Mouse (Mus musculus) thymus, adult 18-20 months (tissue): ENCODE data around the gene Dph3.
"Not testable (repeated sequence)": the region's sequence is repeated elsewhere in the genome, so short reads cannot be mapped to it uniquely, and the experiment has no call there.

Experiments
- DNase-seq, 2 experiments: peaks; one replicate each; pipeline ENCODE4 v3.0.0; 2022; ENCODE audit warnings: mixed read lengths in 2 of 2

Gene Dph3

DNA sequence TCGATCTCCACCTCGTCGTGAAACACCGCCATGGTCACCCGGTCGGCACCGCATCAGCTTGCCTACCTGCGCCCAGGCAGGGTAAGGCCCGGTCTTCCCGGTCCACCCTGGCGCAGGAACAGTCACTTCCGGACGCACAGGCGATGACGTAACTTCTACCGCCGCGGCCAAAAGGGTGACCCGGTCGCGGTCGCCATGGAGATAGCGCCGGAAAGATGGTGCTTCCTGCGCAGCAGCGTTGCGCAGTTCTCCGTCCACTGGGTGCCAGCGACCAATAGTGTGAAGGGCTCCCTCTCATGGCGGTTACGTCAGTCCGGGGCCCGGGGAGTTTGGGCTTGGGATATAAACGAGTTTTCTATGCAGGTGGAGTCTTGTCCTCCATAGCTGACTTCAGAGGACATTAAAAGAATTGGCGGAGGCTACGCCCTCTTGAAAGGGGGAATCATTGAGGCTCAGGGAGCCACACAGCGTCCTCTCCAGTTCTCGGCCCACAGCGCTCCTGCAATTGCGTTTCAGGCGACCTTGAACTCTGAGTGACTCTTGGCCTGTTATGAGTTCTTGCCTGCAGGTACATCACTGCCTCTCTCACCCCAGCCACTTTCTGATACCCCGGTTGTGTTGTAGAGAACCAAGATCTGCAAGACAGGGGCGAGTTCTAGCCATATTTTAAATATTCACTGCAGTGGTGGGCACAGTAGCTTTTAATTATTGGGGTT lies at the start of gene Dph3:
TSS of gene Dph3 (minus strand) at position 244 of the 716 bp plus-strand sequence.
- peak; percentile 94 to 97 for DNase-seq

DNA sequence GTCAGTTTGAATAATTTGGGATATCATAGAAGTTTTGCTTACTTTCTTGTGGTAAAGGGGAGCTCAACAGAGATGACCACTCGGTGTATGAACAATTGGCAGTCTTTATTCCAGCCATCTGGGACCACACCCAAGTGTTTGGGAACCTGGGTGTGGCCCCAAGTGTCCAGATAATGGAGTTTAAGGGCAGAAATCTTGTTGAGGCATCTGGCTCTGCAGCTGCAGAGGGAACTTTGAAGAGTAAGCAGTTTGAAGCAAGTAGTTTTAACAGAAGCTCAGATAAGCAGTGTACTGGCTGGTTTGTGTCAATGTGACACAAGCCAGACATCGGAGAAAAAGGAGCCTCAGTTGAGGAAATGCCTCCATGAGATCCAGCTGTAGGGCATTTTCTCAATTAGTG lies 48.8 kb upstream of the Dph3 start:
- DNase-seq = no peak

DNA sequence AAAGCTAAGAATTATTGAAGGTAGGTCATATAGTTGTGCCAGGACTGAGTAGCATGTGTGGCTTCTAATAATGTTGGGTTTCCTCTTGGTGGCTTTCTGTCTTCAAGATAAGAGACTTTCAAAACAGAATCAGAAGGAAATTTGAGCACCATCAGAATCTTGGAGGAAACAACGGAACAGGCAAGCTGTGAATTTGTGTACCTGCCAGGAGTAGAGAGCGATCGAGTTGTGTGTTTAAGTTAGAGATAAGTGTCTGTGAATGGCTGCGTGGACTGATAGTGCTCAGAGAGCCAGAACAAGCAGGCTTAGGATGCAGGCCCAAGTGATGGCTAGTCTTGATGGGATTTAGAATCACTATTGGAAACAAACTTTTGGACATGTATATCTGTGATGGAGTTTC lies 46.3 kb upstream of the Dph3 start:
- no peak for DNase-seq

- no peak for DNase-seq
These were observed 42.9 kb upstream of the Dph3 start for GRCm38 (mm10) chr14:32128409-32128808.

DNA sequence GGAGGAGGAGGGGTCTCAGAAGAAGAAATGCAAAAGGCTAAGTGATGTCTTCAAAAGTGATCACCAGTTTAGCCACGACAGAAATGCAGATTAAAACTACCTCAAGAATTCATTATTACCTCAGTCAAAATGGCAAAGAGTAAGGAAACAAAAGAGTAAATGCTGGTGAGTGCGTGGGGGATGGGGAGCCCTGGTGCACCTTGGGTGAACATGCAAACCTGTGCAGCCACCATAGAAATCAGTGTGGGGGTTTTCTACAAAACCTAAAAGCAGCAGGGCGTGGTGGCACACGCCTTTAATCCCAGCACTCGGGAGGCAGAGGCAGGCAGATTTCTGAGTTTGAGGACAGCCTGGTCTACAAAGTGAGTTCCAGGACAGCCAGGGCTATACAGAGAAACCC lies 39.7 kb upstream of the Dph3 start:
- DNase-seq = not testable (repeated sequence)

- no peak for DNase-seq
These were observed 38.7 kb upstream of the Dph3 start for GRCm38 (mm10) chr14:32124261-32124660.

DNA sequence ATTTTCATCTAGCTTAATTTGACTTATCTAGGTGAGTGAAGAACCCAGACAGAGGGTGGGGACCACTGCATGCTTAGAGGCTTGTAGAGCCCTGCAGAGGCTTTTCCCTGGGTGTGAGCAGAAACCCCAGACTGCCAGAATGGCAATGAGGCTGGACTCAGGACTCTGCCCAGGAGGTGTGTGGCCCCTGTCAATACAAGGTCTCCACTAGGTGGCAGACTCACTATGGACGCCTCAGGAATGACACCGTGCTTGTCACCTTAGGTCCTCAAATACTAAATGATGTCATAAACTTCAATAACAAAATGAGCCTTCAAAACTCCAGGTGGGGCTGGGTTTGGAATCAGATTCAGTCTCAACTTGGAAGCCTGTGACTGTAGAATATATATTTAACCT lies 36.4 kb upstream of the Dph3 start:
- no peak for DNase-seq

- no peak for DNase-seq
These were observed 35.7 kb upstream of the Dph3 start for GRCm38 (mm10) chr14:32120940-32121919.

DNA sequence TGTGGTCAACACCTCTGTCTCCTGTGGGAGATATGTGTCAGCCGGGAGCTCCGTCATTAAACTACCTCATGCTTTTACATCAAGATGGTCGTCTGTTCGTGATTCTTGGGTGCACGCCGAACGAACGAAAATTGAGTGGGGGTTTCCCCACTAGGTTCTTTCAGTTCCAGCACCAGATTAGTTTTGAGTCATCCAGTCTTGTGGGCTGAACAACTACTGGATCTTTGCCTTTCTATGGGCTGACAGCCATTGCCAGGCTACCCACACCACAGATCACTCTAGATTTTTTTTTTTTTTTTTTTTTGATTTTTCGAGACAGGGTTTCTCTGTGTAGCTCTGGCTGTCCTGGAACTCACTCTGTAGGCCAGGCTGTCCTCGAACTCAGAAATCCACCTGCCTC lies 26.6 kb upstream of the Dph3 start:
- DNase-seq = not testable (repeated sequence)

DNA sequence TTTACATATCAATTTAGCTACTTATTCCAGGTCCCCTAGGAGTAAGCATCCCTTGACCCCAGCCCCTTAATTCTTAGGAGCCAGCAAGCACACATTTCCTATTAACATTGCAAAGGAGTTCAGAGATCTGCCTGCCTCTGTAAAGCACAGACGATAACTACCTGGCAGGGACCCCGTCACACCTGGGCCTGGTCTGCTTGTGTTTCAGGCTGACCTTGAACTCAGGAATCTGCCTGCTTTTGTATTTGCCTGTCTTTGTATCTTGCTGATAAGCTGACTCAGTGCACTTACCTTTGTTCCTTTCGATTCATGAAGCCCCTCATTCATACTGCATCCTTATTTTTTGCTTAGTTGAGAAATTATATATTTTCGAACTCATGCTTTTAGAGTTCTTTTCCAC lies 21.4 kb upstream of the Dph3 start:
- no peak for DNase-seq

- DNase-seq = no peak
These were observed 20.1 kb upstream of the Dph3 start for GRCm38 (mm10) chr14:32105663-32106062.

- no peak for DNase-seq
These were observed 18.0 kb upstream of the Dph3 start for GRCm38 (mm10) chr14:32103556-32103955.

GRCm38 (mm10) chr14:32098951-32099350 lies 13.4 kb upstream of the Dph3 start:
- no peak for DNase-seq

GRCm38 (mm10) chr14:32097691-32098090 lies 12.2 kb upstream of the Dph3 start:
- no peak for DNase-seq

DNA sequence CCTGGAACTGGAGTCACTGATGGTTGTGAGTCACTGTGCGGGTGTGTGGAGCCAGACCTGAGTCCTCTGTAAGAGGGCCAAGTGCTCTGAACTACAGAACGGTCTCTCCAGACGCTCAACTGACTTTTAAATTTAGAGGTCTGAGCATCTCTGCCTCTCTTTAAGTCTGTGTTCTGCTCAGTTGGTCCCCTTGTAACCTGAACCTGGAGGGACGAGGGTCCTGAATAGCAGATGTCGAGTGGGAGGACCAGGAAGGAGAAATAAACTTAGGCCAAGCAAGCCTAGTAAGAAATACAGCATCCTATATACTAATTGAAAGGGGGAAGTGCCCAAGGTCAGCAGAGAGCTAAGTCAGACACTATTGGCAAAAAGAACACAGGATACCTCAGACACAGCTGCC lies 11.2 kb upstream of the Dph3 start:
- DNase-seq = no peak

GRCm38 (mm10) chr14:32095646-32096045 lies 10.1 kb upstream of the Dph3 start:
- DNase-seq = no peak

DNA sequence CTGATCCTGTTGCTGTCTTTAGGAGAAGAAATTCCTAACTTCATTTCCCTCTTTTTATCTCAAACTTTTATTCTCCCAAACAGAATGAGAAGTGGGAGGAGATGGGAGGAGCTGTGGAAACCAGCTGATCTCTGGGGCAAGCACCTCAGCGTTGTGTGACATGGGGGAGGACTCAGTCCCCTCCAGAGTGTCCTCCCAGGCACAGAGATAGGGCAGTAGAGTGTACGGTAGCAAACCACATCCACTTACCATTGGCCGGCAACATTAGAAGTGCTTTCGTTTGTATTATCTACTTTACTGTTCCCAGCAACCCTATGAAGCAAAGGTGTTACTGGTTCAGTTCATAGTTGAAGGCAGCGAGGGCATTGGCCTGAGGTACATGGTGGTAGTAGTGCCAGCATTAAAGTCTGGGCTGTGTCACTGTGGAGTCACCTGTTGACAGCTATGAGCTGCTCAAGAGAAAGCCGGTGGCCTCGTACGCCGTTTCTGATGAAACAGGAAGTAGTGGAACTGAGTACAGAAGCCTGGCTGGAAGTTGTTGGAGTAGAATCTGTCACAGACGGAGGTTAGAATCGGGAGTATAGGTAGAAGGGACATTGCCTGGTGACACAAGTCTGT lies 8.1 kb upstream of the Dph3 start:
- DNase-seq = no peak

- no peak for DNase-seq
These were observed 7.5 kb upstream of the Dph3 start for GRCm38 (mm10) chr14:32093018-32093417.

DNA sequence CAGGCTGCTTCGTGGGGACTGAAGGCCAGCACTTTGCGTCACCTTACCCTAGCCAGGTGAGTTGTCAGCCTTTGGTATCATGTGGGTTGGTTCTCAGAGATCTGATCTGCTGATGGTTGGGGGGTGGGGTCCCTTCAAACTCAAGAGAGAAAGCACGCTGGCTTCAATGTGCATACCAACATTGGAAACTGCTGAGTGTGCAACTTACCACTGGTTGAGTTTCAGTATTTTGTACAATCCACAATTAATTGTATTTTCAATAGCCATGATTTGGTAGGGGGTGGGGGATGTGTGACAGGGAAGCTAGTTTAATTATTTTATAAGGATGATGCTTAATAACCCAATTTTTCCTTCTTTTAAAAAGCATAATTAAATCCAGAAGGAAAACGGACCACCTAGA lies 6.2 kb upstream of the Dph3 start:
- no peak for DNase-seq

DNA sequence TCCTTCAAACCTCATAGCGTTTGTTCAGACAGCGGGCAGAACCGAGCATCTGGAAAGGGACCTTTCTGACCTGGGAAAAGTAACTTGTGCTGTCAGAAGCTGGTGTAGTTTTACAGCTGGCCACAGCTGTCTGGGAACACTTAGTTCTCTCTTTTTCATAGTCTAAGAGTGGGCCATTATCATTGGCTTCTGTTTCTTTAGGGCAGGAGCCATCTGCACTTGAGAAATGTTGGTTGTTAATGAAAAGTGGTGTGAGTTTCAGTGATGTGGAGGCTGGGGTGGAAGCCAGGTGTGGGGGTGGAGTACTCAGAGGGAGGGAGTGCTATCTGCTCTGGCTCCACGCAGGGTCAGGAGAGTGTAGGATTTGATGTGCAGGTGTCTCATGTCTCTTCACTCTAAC lies 5.6 kb upstream of the Dph3 start:
- DNase-seq = no peak

GRCm38 (mm10) chr14:32087584-32088248 lies 2.2 kb upstream of the Dph3 start:
- DNase-seq = not testable (repeated sequence)

DNA sequence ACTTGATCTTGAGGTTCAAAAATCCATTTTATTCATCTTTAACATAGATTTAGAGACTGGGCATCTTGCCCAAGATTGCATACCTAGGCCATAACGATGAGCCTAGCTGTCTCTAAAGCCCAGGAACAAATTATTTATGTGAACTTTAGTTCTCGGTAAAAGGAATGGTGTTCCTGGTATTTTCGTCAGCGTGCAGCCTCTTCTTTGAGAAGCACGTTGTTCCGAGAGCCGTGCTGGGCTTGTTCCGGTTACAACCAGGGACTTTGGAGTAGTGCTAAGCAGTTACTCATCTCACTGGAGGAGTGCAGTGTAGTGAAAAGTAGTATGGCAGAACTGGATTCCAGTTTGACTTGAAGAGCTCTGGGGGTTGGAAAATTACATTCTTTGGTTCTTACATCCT lies 697 bp upstream of the Dph3 start:
- no peak for DNase-seq
